Comparison of ENCODE assay signal across 31 mouse cellular contexts in the genomic region with DNA sequence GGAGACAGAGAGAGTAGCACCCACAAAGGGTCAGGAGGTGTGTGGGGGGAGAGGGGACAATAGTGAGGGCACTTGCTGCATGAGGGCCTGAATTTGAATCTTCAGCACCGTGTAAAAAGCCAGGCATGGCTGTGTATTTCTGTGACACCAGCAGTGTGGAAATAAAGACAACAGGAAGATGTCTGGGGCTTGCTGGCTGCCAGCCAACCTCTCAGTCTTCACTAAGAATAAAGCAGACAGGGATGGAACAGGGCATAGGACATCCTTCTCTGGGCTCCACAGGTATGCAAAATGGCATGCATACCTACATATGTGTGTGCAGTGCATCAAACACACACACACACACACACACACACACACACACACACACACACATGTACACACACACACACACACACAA. TPM values are rescaled to one million over a fixed set of nuclear protein-coding genes. Genes with fewer than 3 reads are reported as not detected.
"Had no signal": no experiment of that assay in that cellular context is flagged by ENCODE, and none has a peak within 500 bp of the region (broad histone marks: within the 10 kb centered on the region; RNA-seq: fewer than 3 reads in every experiment).

No protein-coding gene starts in this region.

- ATAC-seq: hindbrain, postnatal 0 days; intestine, embryonic 16.5 days; liver, embryonic 12.5 days had no signal

- H3K4me3 ChIP-seq: gastrocnemius, adult 2 months; heart, embryonic 13.5 days; heart, embryonic 15.5 days; hindbrain, embryonic 13.5 days; hindbrain, embryonic 15.5 days; limb, embryonic 13.5 days; limb, embryonic 15.5 days; liver, embryonic 12.5 days had no signal

- H3K36me3 ChIP-seq: heart, embryonic 13.5 days; heart, embryonic 15.5 days; hindbrain, embryonic 13.5 days; hindbrain, embryonic 15.5 days; limb, embryonic 13.5 days; limb, embryonic 15.5 days; liver, embryonic 12.5 days had no signal

- H3K4me1 ChIP-seq: heart, embryonic 13.5 days; heart, embryonic 15.5 days; hindbrain, embryonic 13.5 days; hindbrain, embryonic 15.5 days; limb, embryonic 15.5 days; liver, embryonic 12.5 days had no signal

- H3K9ac ChIP-seq: heart, embryonic 13.5 days; heart, embryonic 15.5 days; hindbrain, embryonic 13.5 days; hindbrain, embryonic 15.5 days; limb, embryonic 13.5 days; limb, embryonic 15.5 days; liver, embryonic 12.5 days; liver, embryonic 14.5 days had no signal

- H3K27ac ChIP-seq: gastrocnemius, adult 2 months; heart, embryonic 13.5 days; heart, embryonic 15.5 days; hindbrain, embryonic 13.5 days; hindbrain, embryonic 15.5 days; hindbrain, postnatal 0 days; limb, embryonic 13.5 days; limb, embryonic 15.5 days; liver, embryonic 12.5 days; liver, embryonic 14.5 days had no signal

- H3K4me2 ChIP-seq: heart, embryonic 11.5 days; heart, embryonic 13.5 days; heart, embryonic 15.5 days; hindbrain, embryonic 13.5 days; hindbrain, embryonic 15.5 days; limb, embryonic 13.5 days; limb, embryonic 15.5 days; liver, embryonic 12.5 days had no signal

- DNase-seq: gastrocnemius, adult 2 months; gastrocnemius, postnatal 10 days; gastrocnemius, postnatal 25 days; heart, adult 18-20 months; heart, postnatal 14 days; heart, postnatal 36 days; kidney, adult 11 months; kidney, adult 2 months; kidney, postnatal 14 days; layer of hippocampus, adult 9-11 months; layer of hippocampus, postnatal 36 days; left cerebral cortex, postnatal 4 days had no signal

RNA-seq across cellular contexts. Expression of a gene that starts 3.0 kb away (rescaled TPM):
- polyA plus RNA-seq: heart, embryonic 11.5 days; heart, embryonic 13.5 days; heart, embryonic 15.5 days; heart, postnatal 0 days; hindbrain, embryonic 11.5 days; hindbrain, embryonic 13.5 days; hindbrain, embryonic 15.5 days; intestine, embryonic 14.5 days; kidney, embryonic 14.5 days; kidney, embryonic 16.5 days; large intestine, adult 2 months; limb, embryonic 11.5 days; limb, embryonic 13.5 days; limb, embryonic 15.5 days; liver, adult 2 months; liver, embryonic 12.5 days; liver, embryonic 14.5 days had no signal

RNA-seq across cellular contexts. Expression of a gene that starts 6.2 kb away (rescaled TPM):
- polyA plus RNA-seq: heart, embryonic 15.5 days; heart, postnatal 0 days; kidney, embryonic 14.5 days; large intestine, adult 2 months; limb, embryonic 13.5 days; limb, embryonic 15.5 days; liver, adult 2 months had no signal
